8 mouse cellular contexts compared by ENCODE assay signal in genomic region chr9:111438904-111439835, GRCm38 (mm10). TPM values are rescaled to one million over a fixed set of nuclear protein-coding genes. Genes with fewer than 3 reads are reported as not detected.
DNase-seq lines count a peak whose midpoint lies in the region; ATAC-seq lines count a peak whose summit lies in the region.

Gene Dclk3 (plus strand): TSS chr9:111439081.

- ATAC-seq in erythroid progenitor cell, adult 5-6 weeks (replicated peaks; ENCODE audit: low FRiP score, poor library complexity, severe bottlenecking) = no peak

- DNase-seq in left cerebral cortex, adult 18-20 months (ENCODE audit: low spot score in 2 of 2) = peak; percentile 46 to 56
- no peak for DNase-seq in left cerebral cortex, adult 11 months (ENCODE audit: low spot score)
- DNase-seq in embryo, embryonic 9.5 days (ENCODE audit: extremely low spot score) = peak; percentile 41
- peak; percentile 47 to 50 for DNase-seq in heart, postnatal 14 days
- DNase-seq in kidney, postnatal 4 days = peak; percentile 66 to 79
- peak; percentile 28 for DNase-seq in lung, postnatal 10 days
- peak; percentile 63 for DNase-seq in retina, postnatal 1 day

- intact Hi-C loops in heart, postnatal 14 days (cut with DNase I) = no loop called here

RNA-seq across cellular contexts. Expression of gene Dclk3, which starts in this region (rescaled TPM):
- 10 to 100 TPM; 44.6 to 53.7 TPM for total RNA-seq in left cerebral cortex, adult 18-20 months (2021)
- total RNA-seq in heart, postnatal 14 days (2021) = under 1 TPM; 0.32 to 0.43 TPM
- not detected in 2 replicates for total RNA-seq in erythroid progenitor cell, adult 5-6 weeks (2015; ENCODE audit: low replicate concordance)
- total RNA-seq in erythroid progenitor cell, adult 5-6 weeks (2017; ENCODE audit: low replicate concordance) = not detected in 2 replicates

Comparison
In these comparisons a context has a peak if more than half of its experiments do, and no peak if none do; other contexts are left out.
1. RNA of gene Dclk3 (total RNA-seq): 44.6 to 53.7 TPM in left cerebral cortex, adult 18-20 months; 0.32 to 0.43 TPM in heart, postnatal 14 days and not detected in erythroid progenitor cell, adult 5-6 weeks; every median in the first group is over 10 times any median in the second.
2. Peak in DNase-seq in heart, postnatal 14 days; RNA of the gene not detected or under 1 TPM.